Mouse (Mus musculus) E14TG2a.4 (cell line): ENCODE data around the gene Ostf1.

Source experiments
- CTCF ChIP-seq: conservative IDR thresholded peaks from 2 replicates; pipeline ENCODE4 v1.5.1; 2014; ENCODE audit warnings: low read length
- NANOG ChIP-seq: IDR thresholded peaks from 2 replicates; pipeline ENCODE4 v1.6.1; 2014; ENCODE audit warnings: borderline replicate concordance, low read length, mixed read lengths
- POU5F1 ChIP-seq: IDR thresholded peaks from 2 replicates; pipeline ENCODE4 v1.6.1; 2014; ENCODE audit warnings: low read length, borderline replicate concordance

DNA sequence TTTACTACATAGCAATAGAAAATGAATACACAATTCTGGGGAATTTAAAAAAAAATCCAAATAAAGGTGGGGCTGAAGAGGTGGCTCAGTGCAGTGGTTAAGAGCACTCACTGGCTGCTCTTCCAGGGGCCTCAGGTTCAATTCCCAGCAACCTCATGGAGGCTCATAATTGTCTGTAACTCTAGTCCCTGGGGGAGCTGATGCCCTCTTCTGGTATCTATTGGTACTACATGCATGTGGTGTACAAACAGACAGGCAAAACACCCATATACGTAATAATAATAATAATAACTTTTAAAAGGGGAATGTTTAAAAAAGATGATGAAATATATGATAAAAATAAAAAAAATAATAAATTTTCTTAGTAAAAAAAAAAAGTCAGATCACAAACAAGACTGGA, 43.4 kb downstream of the Ostf1 start:
- TF ChIP-seq CTCF = peak; percentile 65
- no peak for TF ChIP-seq NANOG
- TF ChIP-seq POU5F1 = no peak
